Comparison of ENCODE assay signal across 30 mouse cellular contexts in the genomic region with DNA sequence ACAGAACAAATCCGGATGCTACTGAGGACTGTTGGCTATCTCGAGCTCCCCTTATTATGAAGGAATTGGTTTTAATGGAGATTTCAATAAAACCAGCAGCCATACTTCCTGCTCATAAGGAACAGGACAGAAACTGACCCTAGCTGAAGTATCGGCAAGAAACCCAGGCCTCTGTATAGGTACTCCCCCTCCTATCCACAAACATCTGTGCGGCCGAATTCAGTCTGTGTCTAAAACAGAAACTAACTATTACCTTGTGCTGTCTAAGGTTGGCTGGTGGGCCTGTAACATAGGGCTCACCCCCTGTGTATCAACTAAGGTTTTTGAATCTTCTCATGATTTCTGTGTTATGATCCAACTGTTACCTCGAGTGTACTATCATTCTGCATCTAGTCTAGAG. TPM values are rescaled to one million over a fixed set of nuclear protein-coding genes. Genes with fewer than 3 reads are reported as not detected.
"Had no signal": no experiment of that assay in that cellular context is flagged by ENCODE, and none has a peak within 500 bp of the region (broad histone marks: within the 10 kb centered on the region; RNA-seq: fewer than 3 reads in every experiment).

No protein-coding gene starts in this region.

- H3K4me3 ChIP-seq: kidney, embryonic 15.5 days; left cerebral cortex, adult 2 months; limb, embryonic 12.5 days; limb, embryonic 15.5 days; midbrain, embryonic 12.5 days; myocyte; neural tube, embryonic 13.5 days; stomach, embryonic 15.5 days had no signal

- H3K27ac ChIP-seq: kidney, embryonic 15.5 days; left cerebral cortex, adult 2 months; limb, embryonic 12.5 days; limb, embryonic 15.5 days; macrophage; midbrain, embryonic 12.5 days; neural tube, embryonic 13.5 days; stomach, embryonic 15.5 days had no signal

- ATAC-seq: lung, postnatal 0 days; midbrain, embryonic 16.5 days had no signal

- H3K27me3 ChIP-seq: kidney, embryonic 15.5 days; limb, embryonic 12.5 days; limb, embryonic 15.5 days; midbrain, embryonic 12.5 days; neural tube, embryonic 13.5 days; stomach, embryonic 15.5 days had no signal

- H3K9me3 ChIP-seq: kidney, embryonic 15.5 days; limb, embryonic 12.5 days; limb, embryonic 15.5 days; midbrain, embryonic 12.5 days; neural tube, embryonic 13.5 days; stomach, embryonic 15.5 days had no signal

- H3K36me3 ChIP-seq: kidney, embryonic 15.5 days; limb, embryonic 12.5 days; limb, embryonic 15.5 days; midbrain, embryonic 12.5 days; neural tube, embryonic 13.5 days; stomach, embryonic 15.5 days had no signal

- DNase-seq: kidney, adult 11 months; kidney, adult 8-10 months; kidney, postnatal 10 days; kidney, postnatal 36 days; layer of hippocampus, postnatal 36 days; left cerebral cortex, postnatal 4 days; lung, embryonic 14.5 days; retina, postnatal 1 day; right cerebral cortex, postnatal 25 days; spleen, adult 18-20 months; thymus, postnatal 25 days had no signal

- H3K4me2 ChIP-seq: kidney, embryonic 15.5 days; limb, embryonic 12.5 days; limb, embryonic 15.5 days; lung, embryonic 14.5 days; midbrain, embryonic 12.5 days; neural tube, embryonic 13.5 days; stomach, embryonic 15.5 days had no signal

- H3K9ac ChIP-seq: kidney, embryonic 15.5 days; limb, embryonic 12.5 days; limb, embryonic 15.5 days; lung, embryonic 14.5 days; midbrain, embryonic 12.5 days; neural tube, embryonic 13.5 days; stomach, embryonic 15.5 days had no signal

- H3K4me1 ChIP-seq: limb, embryonic 12.5 days; limb, embryonic 15.5 days; midbrain, embryonic 12.5 days; neural tube, embryonic 13.5 days; stomach, embryonic 15.5 days had no signal

RNA-seq across cellular contexts. Expression of a gene that starts 9.7 kb away (rescaled TPM):
- total RNA-seq: layer of hippocampus, postnatal 10 days; megakaryocyte, adult 5-6 weeks; monocyte, adult 5-6 weeks; neutrophil, adult 5-6 weeks had no signal
- polyA plus RNA-seq: midbrain, embryonic 16.5 days; thymus, postnatal 0 days had no signal

RNA-seq across cellular contexts. Expression of a gene that starts 40.7 kb away (rescaled TPM):
- total RNA-seq: layer of hippocampus, adult 8-10 months; layer of hippocampus, postnatal 10 days; layer of hippocampus, postnatal 36 days; left cerebral cortex, adult 2 months; left cerebral cortex, postnatal 10 days; left cerebral cortex, postnatal 4 days; megakaryocyte, adult 5-6 weeks; monocyte, adult 5-6 weeks; neutrophil, adult 5-6 weeks had no signal
- polyA plus RNA-seq: intestine, embryonic 14.5 days; kidney, embryonic 15.5 days; limb, embryonic 12.5 days; limb, embryonic 15.5 days; lung, embryonic 14.5 days; lung, postnatal 0 days; macrophage; midbrain, embryonic 12.5 days; midbrain, embryonic 16.5 days; myocyte; neural tube, embryonic 13.5 days; stomach, embryonic 15.5 days; thymus, postnatal 0 days had no signal
